Mouse (Mus musculus) stomach, postnatal 0 days (tissue): ENCODE measurements around the gene Lonrf2. TPM values are rescaled to one million over a fixed set of nuclear protein-coding genes. Genes with fewer than 3 reads are reported as not detected.

Experiments
- ATAC-seq: fragments of 200-750 bp; cut with Nextera tagmentation; 2 replicates; pipeline ENCODE4 v1.8.0; 2017; ENCODE audit not compliant: low FRiP score, low TSS enrichment
- DNase-seq: peaks from one replicate; pipeline ENCODE4 v3.0.0-alpha.2; 2016; ENCODE audit warnings: low spot score
- H3K27ac ChIP-seq: fragments of 300-500 bp; sonication (generic); replicated peaks from 2 replicates; pipeline ENCODE4 v1.5.1; 2014; ENCODE audit warnings: mild to moderate bottlenecking, control low read depth
- H3K27me3 ChIP-seq: fragments of 300-500 bp; sonication (generic); 2 replicates; pipeline ENCODE4 v1.6.1; 2014; ENCODE audit warnings: low read length; ENCODE audit not compliant: control insufficient read depth, insufficient read depth
- H3K36me3 ChIP-seq: fragments of 300-500 bp; sonication (generic); 2 replicates; pipeline ENCODE4 v1.6.1; 2014; ENCODE audit warnings: low read length, mixed read lengths; ENCODE audit not compliant: control insufficient read depth, insufficient read depth
- H3K4me1 ChIP-seq: fragments of 300-500 bp; sonication (generic); replicated peaks from 2 replicates; pipeline ENCODE4 v1.6.1; 2014; ENCODE audit warnings: antibody characterized with exemption; ENCODE audit not compliant: control insufficient read depth, insufficient read depth
- H3K4me2 ChIP-seq: fragments of 300-500 bp; sonication (generic); replicated peaks from 2 replicates; pipeline ENCODE4 v1.6.1; 2014; ENCODE audit warnings: low read depth, mild to moderate bottlenecking, control low read depth, moderate library complexity
- H3K4me3 ChIP-seq: fragments of 300-500 bp; sonication (generic); 2 replicates; pipeline ENCODE4 v1.5.1; 2014; ENCODE audit warnings: low read depth, low read length, control low read depth
- H3K9ac ChIP-seq: fragments of 300-500 bp; sonication (generic); 2 replicates; pipeline ENCODE4 v1.6.1; 2014; ENCODE audit warnings: mild to moderate bottlenecking, low read length, control low read depth, mixed read lengths
- H3K9me3 ChIP-seq: fragments of 300-500 bp; sonication (generic); 2 replicates; pipeline ENCODE4 v1.6.1; 2016; ENCODE audit warnings: low read length; ENCODE audit not compliant: control insufficient read depth
- CTCF ChIP-seq: IDR thresholded peaks from 2 replicates; pipeline ENCODE4 v1.5.1; 2016; ENCODE audit warnings: antibody characterized with exemption, low read depth, mild to moderate bottlenecking, moderate library complexity
- EP300 ChIP-seq: optimal IDR thresholded peaks from 2 replicates; pipeline ENCODE3; 2016; ENCODE audit warnings: antibody characterized with exemption
- WGBS: fragments of 180-500 bp; shearing (Covaris S2); extraction: QIAGEN DNeasy Blood & Tissue Kit; methylation state at CpG from one replicate; pipeline ENCODE4 v1.1.7; 2014; 5-methylcytosine and 5-hydroxymethylcytosine counted together
- polyA plus RNA-seq: library from polyadenylated mRNA; unstranded; fragments of >200 nt; fragmentation: Nextera tagmentation; extraction: Ambion mirVana; gene quantifications from 2 replicates; pipeline ENCODE4 v1.2.1, GENCODE M21; 2015

Lonrf2 gene
- polyA plus RNA-seq, 1 experiment from 2014 or later = 0.46 TPM

- ATAC-seq (no peak), DNase-seq (no peak)
- Histone ChIP-seq H3K9ac (no peak overlapping the region), H3K4me3 (no peak overlapping the region), H3K9me3 (no peaks in the 10 kb centered on the region), H3K27me3 (no peaks in the 10 kb centered on the region), H3K4me2 (no peak overlapping the region), H3K27ac (no peak overlapping the region), H3K4me1 (no peaks in the 10 kb centered on the region), H3K36me3 (no peaks in the 10 kb centered on the region)
- WGBS = 55% methylated on average over 11 of the region's 11 CpGs
- TF ChIP-seq CTCF (no peak), EP300 (no peak)
Observed at GRCm38 (mm10) chr1:38847975-38848374, 11.5 kb upstream of the Lonrf2 start.

GRCm38 (mm10) chr1:38843275-38843674, 6.8 kb upstream of the Lonrf2 start:
- H3K4me2 ChIP-seq = no peak overlapping the region
- H3K27ac ChIP-seq = no peak overlapping the region
- DNase-seq = no peak
- ATAC-seq = no peak
- TF ChIP-seq EP300 = no peak
- TF ChIP-seq CTCF = no peak
- whole genome bisulfite sequencing = 75% methylated on average over 4 of the region's 4 CpGs
- no peak overlapping the region for H3K4me3 ChIP-seq
- no peaks in the 10 kb centered on the region for H3K4me1 ChIP-seq
- no peaks in the 10 kb centered on the region for H3K27me3 ChIP-seq
- no peak overlapping the region for H3K9ac ChIP-seq
- H3K36me3 ChIP-seq = no peaks in the 10 kb centered on the region
- no peaks in the 10 kb centered on the region for H3K9me3 ChIP-seq

GRCm38 (mm10) chr1:38842861-38843260, 6.3 kb upstream of the Lonrf2 start:
- no peak overlapping the region for H3K4me3 ChIP-seq
- WGBS = 78% methylated on average over 1 of the region's 1 CpGs

GRCm38 (mm10) chr1:38839944-38840343, 3.4 kb upstream of the Lonrf2 start:
- Histone ChIP-seq H3K27ac (no peak overlapping the region), H3K27me3 (peaks cover 5% of the 10 kb centered on the region; the same call in 1 of the 2 replicates), H3K36me3 (no peaks in the 10 kb centered on the region), H3K4me1 (no peaks in the 10 kb centered on the region), H3K4me2 (no peak overlapping the region), H3K4me3 (no peak overlapping the region), H3K9ac (no peak overlapping the region), H3K9me3 (no peaks in the 10 kb centered on the region)
- DNase-seq (no peak), ATAC-seq (no peak)
- no peak for TF ChIP-seq CTCF
- TF ChIP-seq EP300 = no peak
- 23% methylated on average over 1 of the region's 1 CpGs for WGBS

More at GRCm38 (mm10) chr1:38842861-38843260, 6.3 kb upstream of the Lonrf2 start:
- H3K9me3 ChIP-seq = no peaks in the 10 kb centered on the region
- H3K9ac ChIP-seq = no peak overlapping the region
- H3K27me3 ChIP-seq = no peaks in the 10 kb centered on the region
- ATAC-seq (no peak), DNase-seq (no peak)
- no peak overlapping the region for H3K4me2 ChIP-seq
- TF ChIP-seq EP300 = no peak
- TF ChIP-seq CTCF = no peak
- H3K4me1 ChIP-seq = no peaks in the 10 kb centered on the region
- no peak overlapping the region for H3K27ac ChIP-seq
- no peaks in the 10 kb centered on the region for H3K36me3 ChIP-seq

GRCm38 (mm10) chr1:38835568-38836476, 689 bp downstream of the Lonrf2 start:
- peak overlapping the region; percentile 93 for H3K4me2 ChIP-seq
- no peak overlapping the region; the same call in 1 of the 2 replicates for H3K27ac ChIP-seq
- DNase-seq = peak; percentile 29
- no peaks in the 10 kb centered on the region for H3K36me3 ChIP-seq
- WGBS = 2% methylated on average over 90 of the region's 103 CpGs
- ATAC-seq = peak; percentile 59
- no peaks in the 10 kb centered on the region for H3K4me1 ChIP-seq
- peak overlapping the region; percentile 63 for H3K9ac ChIP-seq
- peaks cover 5% of the 10 kb centered on the region; the same call in 1 of the 2 replicates for H3K27me3 ChIP-seq
- no peaks in the 10 kb centered on the region for H3K9me3 ChIP-seq
- no peak for TF ChIP-seq CTCF
- TF ChIP-seq EP300 = no peak
- H3K4me3 ChIP-seq = peak overlapping the region; percentile 56

- no peak for ATAC-seq
Observed at GRCm38 (mm10) chr1:38834899-38835298, 1.6 kb downstream of the Lonrf2 start.

More at GRCm38 (mm10) chr1:38834899-38835298, 1.6 kb downstream of the Lonrf2 start:
- TF ChIP-seq CTCF = peak; percentile 64
- TF ChIP-seq EP300 = no peak
- DNase-seq = no peak
- H3K4me2 ChIP-seq = no peak overlapping the region
- no peak overlapping the region for H3K27ac ChIP-seq
- no peaks in the 10 kb centered on the region for H3K4me1 ChIP-seq
- WGBS = 42% methylated on average over 3 of the region's 3 CpGs
- H3K9me3 ChIP-seq = no peaks in the 10 kb centered on the region
- no peaks in the 10 kb centered on the region for H3K36me3 ChIP-seq
- peaks cover 5% of the 10 kb centered on the region; the same call in 1 of the 2 replicates for H3K27me3 ChIP-seq
- no peak overlapping the region for H3K4me3 ChIP-seq
- H3K9ac ChIP-seq = no peak overlapping the region
